Mouse (Mus musculus): Measurements from ENCODE around the gene Sell. TPM values are rescaled to one million over a fixed set of nuclear protein-coding genes. Genes with fewer than 3 reads are reported as not detected.

Gene Sell
- polyA plus RNA-seq, 1 experiment from 2014 or later = not detected

Other genes starting within 250 kb of the Sell start
- 20.0 and 21.1 TPM in 2 replicates for gene Scyl3, start 132.9 kb upstream of the Sell start, polyA plus RNA-seq (2014; fragmentation: Nextera tagmentation; extraction: Ambion mirVana)
- 32.2 and 42.8 TPM in 2 replicates for gene BC055324, start 67.2 kb upstream of the Sell start, polyA plus RNA-seq (2014; fragmentation: Nextera tagmentation; extraction: Ambion mirVana)
- gene Mettl18, start 67.1 kb upstream of the Sell start, polyA plus RNA-seq (2014; fragmentation: Nextera tagmentation; extraction: Ambion mirVana) = 11.5 and 11.7 TPM in 2 replicates
- not detected in 2 replicates for gene Sele, start 13.7 kb upstream of the Sell start, polyA plus RNA-seq (2014; fragmentation: Nextera tagmentation; extraction: Ambion mirVana)
- not detected in 2 replicates for gene Selp, start 53.3 kb downstream of the Sell start, polyA plus RNA-seq (2014; fragmentation: Nextera tagmentation; extraction: Ambion mirVana)
- gene F5, start 89.9 kb downstream of the Sell start, polyA plus RNA-seq (2014; fragmentation: Nextera tagmentation; extraction: Ambion mirVana) = 0.25 and 0.50 TPM in 2 replicates
- 11.1 and 14.1 TPM in 2 replicates for gene Slc19a2, start 187.1 kb downstream of the Sell start, polyA plus RNA-seq (2014; fragmentation: Nextera tagmentation; extraction: Ambion mirVana)
- gene Ccdc181, start 213.6 kb downstream of the Sell start, polyA plus RNA-seq (2014; fragmentation: Nextera tagmentation; extraction: Ambion mirVana) = 16.4 and 18.2 TPM in 2 replicates
- 29.9 and 30.0 TPM in 2 replicates for gene Nme7, start 242.1 kb downstream of the Sell start, polyA plus RNA-seq (2014; fragmentation: Nextera tagmentation; extraction: Ambion mirVana)
- 25.3 and 26.8 TPM in 2 replicates for gene Blzf1, start 245.5 kb downstream of the Sell start, polyA plus RNA-seq (2014; fragmentation: Nextera tagmentation; extraction: Ambion mirVana)